16 mouse cellular contexts compared by ENCODE assay signal in genomic region chr8:86083346-86083745, GRCm38 (mm10).
DNase-seq lines count a peak whose midpoint lies in the region; ATAC-seq and TF ChIP-seq lines count a peak whose summit lies in the region.
"Had no signal": no experiment of that assay in that cellular context is flagged by ENCODE, and none has a peak within 500 bp of the region (broad histone marks: within the 10 kb centered on the region; RNA-seq: fewer than 3 reads in every experiment).

No protein-coding gene starts in this region.

- no peak for ATAC-seq in forebrain, embryonic 15.5 days (replicated peaks)
- ATAC-seq in forebrain, embryonic 16.5 days: no peak
- no peak for ATAC-seq in hindbrain, postnatal 0 days
- no peak for ATAC-seq in hindbrain, embryonic 16.5 days
- ATAC-seq: CD4-positive, CD25-positive, alpha-beta regulatory T cell, adult 4 months; intestine, embryonic 15.5 days; liver, postnatal 0 days had no signal

- DNase-seq in hindbrain, postnatal 0 days (ENCODE audit: low spot score): peak; percentile 36
- peak; percentile 44 for DNase-seq in adrenal gland, postnatal 14 days
- peak; percentile 8 for DNase-seq in adrenal gland, postnatal 25 days
- DNase-seq in MN1 (ENCODE audit: low spot score): no peak
- DNase-seq in kidney, adult 8-10 months: no peak
- DNase-seq: liver, postnatal 0 days; right cerebral cortex, postnatal 14 days had no signal

- H3K27ac ChIP-seq in forebrain, embryonic 15.5 days (replicated peaks): 0 out of 2 replicates have a peak overlapping the region, but pooled peaks have one; percentile 0
- H3K27ac ChIP-seq in forebrain, embryonic 16.5 days (ENCODE audit: low read length): no peak overlapping the region
- no peak overlapping the region for H3K27ac ChIP-seq in hindbrain, postnatal 0 days
- no peak overlapping the region for H3K27ac ChIP-seq in hindbrain, embryonic 16.5 days (ENCODE audit: low read depth, low read length)
- H3K27ac ChIP-seq: embryonic facial prominence, embryonic 10.5 days; intestine, embryonic 15.5 days; kidney, postnatal 0 days had no signal

- 78% methylated on average over 4 of the region's 4 CpGs for WGBS in forebrain, embryonic 15.5 days
- WGBS in forebrain, embryonic 16.5 days: 74% methylated on average over 4 of the region's 4 CpGs
- 47% methylated on average over 4 of the region's 4 CpGs for WGBS in hindbrain, postnatal 0 days
- 59% methylated on average over 4 of the region's 4 CpGs for WGBS in hindbrain, embryonic 16.5 days

- no peak overlapping the region for H3K4me3 ChIP-seq in forebrain, embryonic 15.5 days
- H3K4me3 ChIP-seq in forebrain, embryonic 16.5 days (replicated peaks; ENCODE audit: low read length): no peak overlapping the region
- H3K4me3 ChIP-seq in hindbrain, postnatal 0 days (ENCODE audit: low read length): no peak overlapping the region
- H3K4me3 ChIP-seq in hindbrain, embryonic 16.5 days (ENCODE audit: low read length): no peak overlapping the region
- H3K4me3 ChIP-seq: embryonic facial prominence, embryonic 10.5 days; erythroblast, embryonic 14.5 days; intestine, embryonic 15.5 days; megakaryocyte, embryonic 14.5 days had no signal

- H3K9ac ChIP-seq in forebrain, embryonic 15.5 days (replicated peaks): no peak overlapping the region
- H3K9ac ChIP-seq in forebrain, embryonic 16.5 days (replicated peaks; ENCODE audit: low read depth, low read length): no peak overlapping the region
- no peak overlapping the region for H3K9ac ChIP-seq in hindbrain, postnatal 0 days (replicated peaks; ENCODE audit: low read length)
- no peak overlapping the region for H3K9ac ChIP-seq in hindbrain, embryonic 16.5 days (ENCODE audit: low read depth, low read length)
- H3K9ac ChIP-seq: intestine, embryonic 15.5 days; liver, postnatal 0 days had no signal

- no peaks in the 10 kb centered on the region for H3K9me3 ChIP-seq in forebrain, embryonic 15.5 days
- H3K9me3 ChIP-seq in forebrain, embryonic 16.5 days (ENCODE audit: control insufficient read depth, low read length): no peaks in the 10 kb centered on the region
- no peaks in the 10 kb centered on the region for H3K9me3 ChIP-seq in hindbrain, postnatal 0 days (ENCODE audit: low read length)
- no peaks in the 10 kb centered on the region for H3K9me3 ChIP-seq in hindbrain, embryonic 16.5 days (ENCODE audit: control insufficient read depth, low read length)
- H3K9me3 ChIP-seq: embryonic facial prominence, embryonic 10.5 days; intestine, embryonic 15.5 days; megakaryocyte, embryonic 14.5 days had no signal

- no peak overlapping the region for H3K4me2 ChIP-seq in forebrain, embryonic 15.5 days (replicated peaks)
- no peak overlapping the region for H3K4me2 ChIP-seq in forebrain, embryonic 16.5 days (ENCODE audit: low read length)
- no peak overlapping the region for H3K4me2 ChIP-seq in hindbrain, postnatal 0 days (ENCODE audit: low read depth, low read length)
- no peak overlapping the region for H3K4me2 ChIP-seq in hindbrain, embryonic 16.5 days (ENCODE audit: low read length)
- H3K4me2 ChIP-seq: intestine, embryonic 15.5 days had no signal

- TF ChIP-seq CTCF in hindbrain, postnatal 0 days (IDR thresholded peaks at IDR 0.05; ENCODE audit: low read depth): no peak

- H3K36me3 ChIP-seq in forebrain, embryonic 15.5 days: no peaks in the 10 kb centered on the region
- no peaks in the 10 kb centered on the region for H3K36me3 ChIP-seq in forebrain, embryonic 16.5 days (ENCODE audit: control insufficient read depth, insufficient read depth)
- no peaks in the 10 kb centered on the region for H3K36me3 ChIP-seq in hindbrain, postnatal 0 days (ENCODE audit: insufficient read depth, low read length)
- no peaks in the 10 kb centered on the region for H3K36me3 ChIP-seq in hindbrain, embryonic 16.5 days (ENCODE audit: control insufficient read depth, insufficient read depth, low read length)
- H3K36me3 ChIP-seq: embryonic facial prominence, embryonic 10.5 days; intestine, embryonic 15.5 days had no signal

- no peaks in the 10 kb centered on the region for H3K27me3 ChIP-seq in forebrain, embryonic 15.5 days
- H3K27me3 ChIP-seq in forebrain, embryonic 16.5 days (replicated peaks; ENCODE audit: control insufficient read depth, insufficient read depth, low read length): no peaks in the 10 kb centered on the region
- no peaks in the 10 kb centered on the region for H3K27me3 ChIP-seq in hindbrain, postnatal 0 days (ENCODE audit: insufficient read depth, low read length)
- H3K27me3 ChIP-seq in hindbrain, embryonic 16.5 days (replicated peaks; ENCODE audit: control insufficient read depth, insufficient read depth, low read length): no peaks in the 10 kb centered on the region
- H3K27me3 ChIP-seq: intestine, embryonic 15.5 days had no signal

- peaks cover 6% of the 10 kb centered on the region; the same call in 1 of the 2 replicates for H3K4me1 ChIP-seq in forebrain, embryonic 15.5 days
- peaks cover 8% of the 10 kb centered on the region for H3K4me1 ChIP-seq in forebrain, embryonic 16.5 days (replicated peaks; ENCODE audit: control insufficient read depth, insufficient read depth, low read length)
- no peaks in the 10 kb centered on the region; the same call in 1 of the 2 replicates for H3K4me1 ChIP-seq in hindbrain, postnatal 0 days (ENCODE audit: insufficient read depth, low read length)
- no peaks in the 10 kb centered on the region; the same call in 1 of the 2 replicates for H3K4me1 ChIP-seq in hindbrain, embryonic 16.5 days (ENCODE audit: control insufficient read depth, insufficient read depth, low read depth, low read length)
- H3K4me1 ChIP-seq: intestine, embryonic 15.5 days; megakaryocyte, embryonic 14.5 days had no signal

Comparison
In these comparisons a context has a peak if more than half of its experiments do, and no peak if none do; other contexts are left out.
1. DNase-seq: peak in hindbrain, postnatal 0 days (single experiment), adrenal gland, postnatal 14 days (single experiment) and adrenal gland, postnatal 25 days (single experiment); none in MN1 (single experiment) and kidney, adult 8-10 months (0 of 2).